8 mouse cellular contexts compared by ENCODE assay signal in genomic region chr10:85101841-85102240, GRCm38 (mm10). TPM values are rescaled to one million over a fixed set of nuclear protein-coding genes. Genes with fewer than 3 reads are reported as not detected.
DNase-seq lines count a peak whose midpoint lies in the region; ATAC-seq lines count a peak whose summit lies in the region.

No protein-coding gene starts in this region.

- H3K9me3 ChIP-seq in forebrain, embryonic 13.5 days (replicated peaks): no peaks in the 10 kb centered on the region
- no peaks in the 10 kb centered on the region for H3K9me3 ChIP-seq in kidney, embryonic 15.5 days (replicated peaks)

- H3K27ac ChIP-seq in forebrain, embryonic 13.5 days: peak overlapping the region; percentile 86
- H3K27ac ChIP-seq in kidney, embryonic 15.5 days: peak overlapping the region; percentile 82

- peak overlapping the region; percentile 80 for H3K4me3 ChIP-seq in forebrain, embryonic 13.5 days
- H3K4me3 ChIP-seq in kidney, embryonic 15.5 days (replicated peaks): peak overlapping the region; percentile 96

- H3K27me3 ChIP-seq in forebrain, embryonic 13.5 days: no peaks in the 10 kb centered on the region
- no peaks in the 10 kb centered on the region for H3K27me3 ChIP-seq in kidney, embryonic 15.5 days

- peak; percentile 42 for ATAC-seq in forebrain, embryonic 13.5 days
- peak; percentile 38 for ATAC-seq in kidney, embryonic 15.5 days (replicated peaks; ENCODE audit: low FRiP score)

- peaks cover 16% of the 10 kb centered on the region for H3K4me1 ChIP-seq in forebrain, embryonic 13.5 days
- H3K4me1 ChIP-seq in kidney, embryonic 15.5 days: peaks cover 18% of the 10 kb centered on the region

- H3K4me2 ChIP-seq in forebrain, embryonic 13.5 days: peak overlapping the region; percentile 98
- H3K4me2 ChIP-seq in kidney, embryonic 15.5 days: peak overlapping the region; percentile 88

- peak; percentile 4 for DNase-seq in adrenal gland, adult 8-10 months
- DNase-seq in adrenal gland, adult 18-20 months (ENCODE audit: low spot score in 2 of 2): no peak
- DNase-seq in retina, embryonic 14.5 days (ENCODE audit: low spot score): peak; percentile 48
- no peak for DNase-seq in retina, postnatal 1 day
- peak; percentile 7 for DNase-seq in lung, postnatal 25 days (ENCODE audit: low spot score)
- peak; percentile 63 for DNase-seq in thymus, postnatal 14 days

- under 1% methylated on average over 10 of the region's 10 CpGs for WGBS in forebrain, embryonic 13.5 days
- 2% methylated on average over 10 of the region's 10 CpGs for WGBS in kidney, embryonic 15.5 days

- H3K36me3 ChIP-seq in forebrain, embryonic 13.5 days (ENCODE audit: poor library complexity, severe bottlenecking): no peaks in the 10 kb centered on the region
- H3K36me3 ChIP-seq in kidney, embryonic 15.5 days: no peaks in the 10 kb centered on the region

- peak overlapping the region; percentile 82 for H3K9ac ChIP-seq in forebrain, embryonic 13.5 days
- peak overlapping the region; percentile 98 for H3K9ac ChIP-seq in kidney, embryonic 15.5 days

RNA-seq across cellular contexts. Expression of gene Fhl4, which starts 0.5 kb away (rescaled TPM):
- total RNA-seq in adrenal gland, adult 8-10 months (2022): under 1 TPM; 0.70 to 0.78 (median 0.75) TPM
- total RNA-seq in adrenal gland, adult 18-20 months (2021): under 1 TPM; 0.19 to 0.27 TPM
- polyA plus RNA-seq in forebrain, embryonic 13.5 days (2015; fragmentation: Nextera tagmentation; extraction: Ambion mirVana): 2.2 and 2.3 TPM in 2 replicates
- 0.68 and 0.99 TPM in 2 replicates for polyA plus RNA-seq in kidney, embryonic 15.5 days (2015; fragmentation: Nextera tagmentation; extraction: Ambion mirVana)

RNA-seq across cellular contexts. Expression of gene Tmem263, which starts 0.6 kb away (rescaled TPM):
- total RNA-seq in adrenal gland, adult 8-10 months (2022): 10 to 100 TPM; 17.5 to 23.4 (median 20.6) TPM
- 10 to 100 TPM; 18.2 to 18.8 TPM for total RNA-seq in adrenal gland, adult 18-20 months (2021)
- polyA plus RNA-seq in forebrain, embryonic 13.5 days (2015; fragmentation: Nextera tagmentation; extraction: Ambion mirVana): 57.5 and 58.5 TPM in 2 replicates
- 80.4 and 82.5 TPM in 2 replicates for polyA plus RNA-seq in kidney, embryonic 15.5 days (2015; fragmentation: Nextera tagmentation; extraction: Ambion mirVana)

RNA-seq across cellular contexts. Expression of gene Mterf2, which starts 26.0 kb away (rescaled TPM):
- 10 to 100 TPM in 2 of 4 experiments, 1 to 10 TPM in 2; 5.7 to 15.3 (median 8.8) TPM for total RNA-seq in adrenal gland, adult 8-10 months (2022)
- total RNA-seq in adrenal gland, adult 18-20 months (2021): 1 to 10 TPM; 2.6 to 8.2 TPM
- 25.6 and 26.6 TPM in 2 replicates for polyA plus RNA-seq in forebrain, embryonic 13.5 days (2015; fragmentation: Nextera tagmentation; extraction: Ambion mirVana)
- polyA plus RNA-seq in kidney, embryonic 15.5 days (2015; fragmentation: Nextera tagmentation; extraction: Ambion mirVana): 14.9 and 15.9 TPM in 2 replicates

Comparison
In these comparisons a context has a peak if more than half of its experiments do, and no peak if none do; other contexts are left out.
1. DNase-seq: peak in adrenal gland, adult 8-10 months (single experiment), retina, embryonic 14.5 days (single experiment), lung, postnatal 25 days (single experiment) and thymus, postnatal 14 days (single experiment); none in adrenal gland, adult 18-20 months (0 of 2) and retina, postnatal 1 day (single experiment).